Mouse (Mus musculus): ENCODE data around the gene Map3k13.

DNA sequence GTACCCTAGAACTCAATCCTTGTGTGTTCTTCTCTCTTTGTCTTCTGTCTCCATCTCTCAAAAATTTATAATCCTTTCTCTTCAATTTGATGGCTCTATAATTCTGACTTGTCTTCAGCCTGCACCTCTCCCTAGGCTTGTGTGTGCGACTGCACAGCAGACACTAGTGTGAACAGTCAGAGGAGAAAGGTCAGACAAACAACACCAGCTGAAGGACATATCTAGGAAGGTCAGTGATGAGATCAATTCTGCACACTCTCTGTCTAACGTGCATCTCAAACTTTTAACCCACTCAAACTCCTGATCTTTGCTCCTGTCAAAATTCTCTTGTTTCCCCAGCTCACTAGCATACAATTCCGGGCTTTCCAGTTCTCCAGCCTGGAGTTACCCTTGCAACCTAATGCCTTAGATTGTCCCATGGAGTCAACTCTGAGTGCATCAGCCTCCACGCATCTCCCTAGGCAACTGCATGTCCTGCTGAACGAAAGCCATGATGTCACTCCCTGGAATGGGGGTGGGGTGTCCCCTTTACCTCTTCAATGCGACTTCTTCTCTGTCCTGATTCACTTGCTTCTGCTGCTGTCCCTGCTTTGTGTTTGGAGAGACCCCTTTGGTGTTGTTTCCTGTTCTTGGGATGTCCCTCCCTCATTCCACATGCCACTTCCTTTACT is 19.2 kb downstream of the Map3k13 start:
- no peak for TF ChIP-seq POLR2A (IDR thresholded peaks at IDR 0.05; ENCODE audit: control insufficient read depth, low read depth, low read length)
- TF ChIP-seq CTCF (IDR thresholded peaks at IDR 0.05; ENCODE audit: control insufficient read depth, insufficient read depth, insufficient replicate concordance, low read depth, low read length) = no peak
